Mouse (Mus musculus) bone marrow macrophage, adult 2 months (primary cell): ENCODE results near the gene Plcb2. TPM values are rescaled to one million over a fixed set of nuclear protein-coding genes. Genes with fewer than 3 reads are reported as not detected.

ENCODE experiments used
- H3K27ac ChIP-seq: 2 replicates; pipeline ENCODE4 v1.5.1; 2012; ENCODE audit warnings: low read depth, low read length; ENCODE audit not compliant: insufficient read depth
- H3K4me1 ChIP-seq: 2 replicates; pipeline ENCODE4 v1.6.1; 2012; ENCODE audit warnings: low read length; ENCODE audit not compliant: control insufficient read depth, insufficient read depth
- H3K4me3 ChIP-seq: 2 replicates; pipeline ENCODE4 v1.5.1; 2012; ENCODE audit warnings: mild to moderate bottlenecking, low read length, moderate library complexity; ENCODE audit not compliant: insufficient read depth
- CTCF ChIP-seq: IDR thresholded peaks from 2 replicates; pipeline ENCODE4 v1.5.1; 2012; ENCODE audit warnings: low read depth, mild to moderate bottlenecking, low read length, moderate library complexity
- POLR2A ChIP-seq: IDR thresholded peaks from 2 replicates; pipeline ENCODE4 v1.6.1; 2012; ENCODE audit warnings: mild to moderate bottlenecking, low read depth, low read length, borderline replicate concordance
- polyA plus RNA-seq: library from polyadenylated mRNA; stranded (reverse); fragments of >200 nt; gene quantifications from 2 replicates; pipeline ENCODE4 v1.2.4, GENCODE M21; 2012; ENCODE audit not compliant: missing spikeins, insufficient read depth, insufficient read length

Gene Plcb2
- polyA plus RNA-seq, 1 experiment, result 53.8 TPM

GRCm38 (mm10) chr2:118762784-118763148 is 34.5 kb upstream of the Plcb2 start:
- Histone ChIP-seq H3K27ac (no peak overlapping the region), H3K4me3 (no peak overlapping the region), H3K4me1 (peaks cover 14% of the 10 kb centered on the region)
- no peak for TF ChIP-seq CTCF
- TF ChIP-seq POLR2A, result no peak

GRCm38 (mm10) chr2:118761906-118762783 is 33.9 kb upstream of the Plcb2 start, which contains the start of gene Ccdc9b:
Gene Ccdc9b (minus strand): TSS chr2:118762661.
- H3K27ac ChIP-seq, result no peak within 1 kb of the TSS
- H3K4me3 ChIP-seq, result peak within 1 kb of the TSS; percentile 12; the same call in 1 of the 2 replicates
- no peak for TF ChIP-seq POLR2A
- no peak for TF ChIP-seq CTCF
- peaks cover 14% of the 10 kb centered on the region for H3K4me1 ChIP-seq

- H3K4me3 ChIP-seq, result no peak overlapping the region
- no peak for TF ChIP-seq POLR2A
- TF ChIP-seq CTCF, result no peak
- peaks cover 14% of the 10 kb centered on the region for H3K4me1 ChIP-seq
- H3K27ac ChIP-seq, result no peak overlapping the region
Observed at GRCm38 (mm10) chr2:118761358-118761757, 33.1 kb upstream of the Plcb2 start.

- Histone ChIP-seq H3K4me1 (peaks cover 14% of the 10 kb centered on the region), H3K4me3 (no peak overlapping the region), H3K27ac (no peak overlapping the region)
- TF ChIP-seq CTCF (no peak), POLR2A (no peak)
Observed at GRCm38 (mm10) chr2:118760311-118761025, 32.2 kb upstream of the Plcb2 start.

GRCm38 (mm10) chr2:118759828-118760227 is 31.6 kb upstream of the Plcb2 start:
- Histone ChIP-seq H3K4me3 (no peak overlapping the region), H3K4me1 (peaks cover 14% of the 10 kb centered on the region), H3K27ac (no peak overlapping the region)
- TF ChIP-seq CTCF (peak; percentile 56; the same call in 1 of the 2 replicates), POLR2A (no peak)

- H3K4me3 ChIP-seq, result no peak overlapping the region
- no peaks in the 10 kb centered on the region for H3K4me1 ChIP-seq
- no peak for TF ChIP-seq CTCF
- H3K27ac ChIP-seq, result no peak overlapping the region
Observed at GRCm38 (mm10) chr2:118756103-118756502, 27.9 kb upstream of the Plcb2 start.

GRCm38 (mm10) chr2:118755407-118755806 is 27.2 kb upstream of the Plcb2 start:
- no peaks in the 10 kb centered on the region for H3K4me1 ChIP-seq
- no peak overlapping the region for H3K4me3 ChIP-seq
- no peak overlapping the region for H3K27ac ChIP-seq
- TF ChIP-seq POLR2A, result no peak
- TF ChIP-seq CTCF, result no peak

- TF ChIP-seq CTCF (no peak), POLR2A (no peak)
- Histone ChIP-seq H3K4me1 (no peaks in the 10 kb centered on the region), H3K4me3 (no peak overlapping the region), H3K27ac (no peak overlapping the region)
Observed at GRCm38 (mm10) chr2:118754143-118754542, 25.9 kb upstream of the Plcb2 start.

- Histone ChIP-seq H3K4me1 (no peaks in the 10 kb centered on the region), H3K27ac (no peak overlapping the region), H3K4me3 (no peak overlapping the region)
- TF ChIP-seq CTCF (no peak), POLR2A (no peak)
Observed at GRCm38 (mm10) chr2:118752792-118753108, 24.5 kb upstream of the Plcb2 start.
